Mouse (Mus musculus) left cerebral cortex, adult 8-10 months (tissue): ENCODE measurements around the gene Plcb1. TPM values are rescaled to one million over a fixed set of nuclear protein-coding genes. Genes with fewer than 3 reads are reported as not detected.

Experiments used
- DNase-seq, 2 experiments: peaks; one replicate each; pipeline ENCODE4 v3.0.0; 2022; ENCODE audit warnings: low spot score in 2 of 2
- total RNA-seq, 4 experiments: library from RNA; stranded (reverse); gene quantifications; 2 replicates each; pipeline ENCODE4 v1.2.4; 2022

Gene Plcb1
- total RNA-seq, 4 experiments from 2014 or later, result 164 to 194 (median 178) TPM

DNA sequence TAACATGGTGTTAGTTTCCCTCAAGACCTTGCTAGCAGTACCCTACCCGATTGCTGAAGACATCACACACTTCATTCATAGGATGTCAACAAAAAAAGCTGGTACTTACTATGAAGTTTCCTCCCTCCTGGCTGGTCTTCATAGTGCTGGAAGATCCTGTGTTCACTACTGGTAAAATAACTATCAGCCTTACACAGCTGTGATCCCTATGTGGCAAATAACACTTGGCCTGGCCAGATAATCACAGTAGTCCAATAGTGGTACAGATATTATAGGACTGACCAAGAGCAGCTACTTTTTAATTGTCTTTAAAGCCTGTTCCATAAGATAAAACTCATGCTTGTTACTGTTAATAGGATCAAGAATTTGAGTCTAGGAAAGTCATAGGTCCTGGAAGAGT, 52.3 kb downstream of the Plcb1 start:
- no peak for DNase-seq

GRCm38 (mm10) chr2:134838888-134839287, 53.0 kb downstream of the Plcb1 start:
- DNase-seq, result no peak

DNA sequence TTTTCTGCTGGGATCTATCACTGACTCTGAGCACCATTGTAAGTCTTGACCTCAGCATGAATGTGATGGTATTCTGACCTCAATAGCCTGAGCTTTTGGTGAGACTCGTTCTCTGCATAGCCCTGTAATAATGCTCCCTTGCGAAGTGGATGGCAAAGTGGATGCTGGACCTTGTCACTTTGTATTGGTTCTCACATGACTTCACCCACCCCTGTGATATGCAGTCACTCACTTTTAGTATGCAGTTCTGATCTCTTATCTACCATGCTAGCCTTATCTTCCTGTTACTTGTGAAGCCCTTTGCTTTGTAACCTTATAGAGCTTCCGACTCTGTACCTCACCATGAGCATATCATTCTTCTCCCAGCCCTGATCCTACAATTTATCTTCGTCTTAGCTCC, 57.0 kb downstream of the Plcb1 start:
- no peak for DNase-seq

GRCm38 (mm10) chr2:134844391-134845238, 58.7 kb downstream of the Plcb1 start:
- DNase-seq, result no peak

DNA sequence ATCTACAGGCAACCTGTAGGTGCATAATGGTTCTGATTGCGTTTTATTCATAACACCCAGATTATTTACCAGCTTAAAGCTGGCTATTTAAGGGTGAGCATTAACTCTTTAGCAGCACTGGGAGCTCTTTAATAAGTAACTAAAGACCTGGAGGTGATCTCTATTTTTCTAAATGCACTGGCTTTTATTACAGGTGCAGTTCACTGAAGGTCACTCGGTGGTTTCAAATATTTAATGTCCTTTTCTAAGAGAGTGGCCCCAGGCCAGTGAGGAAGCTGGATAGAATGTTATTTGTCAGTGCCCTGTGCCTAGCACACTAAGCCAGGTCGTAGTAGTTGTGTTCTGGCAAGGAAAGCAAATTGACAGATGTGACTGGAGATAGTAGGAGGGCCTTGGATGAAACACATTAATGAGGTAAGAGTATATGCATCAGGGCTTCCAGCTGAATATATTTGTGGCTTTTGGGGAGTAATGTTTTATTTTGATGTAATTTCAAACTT, 59.4 kb downstream of the Plcb1 start:
- DNase-seq, result no peak

- peak in 1 of 2 experiments; percentile 66 for DNase-seq
Measured at GRCm38 (mm10) chr2:134846555-134846954, 60.7 kb downstream of the Plcb1 start.

GRCm38 (mm10) chr2:134851189-134852171, 65.6 kb downstream of the Plcb1 start:
- no peak for DNase-seq

GRCm38 (mm10) chr2:134856239-134856638, 70.4 kb downstream of the Plcb1 start:
- no peak for DNase-seq

GRCm38 (mm10) chr2:134856691-134857090, 70.8 kb downstream of the Plcb1 start:
- no peak for DNase-seq

DNA sequence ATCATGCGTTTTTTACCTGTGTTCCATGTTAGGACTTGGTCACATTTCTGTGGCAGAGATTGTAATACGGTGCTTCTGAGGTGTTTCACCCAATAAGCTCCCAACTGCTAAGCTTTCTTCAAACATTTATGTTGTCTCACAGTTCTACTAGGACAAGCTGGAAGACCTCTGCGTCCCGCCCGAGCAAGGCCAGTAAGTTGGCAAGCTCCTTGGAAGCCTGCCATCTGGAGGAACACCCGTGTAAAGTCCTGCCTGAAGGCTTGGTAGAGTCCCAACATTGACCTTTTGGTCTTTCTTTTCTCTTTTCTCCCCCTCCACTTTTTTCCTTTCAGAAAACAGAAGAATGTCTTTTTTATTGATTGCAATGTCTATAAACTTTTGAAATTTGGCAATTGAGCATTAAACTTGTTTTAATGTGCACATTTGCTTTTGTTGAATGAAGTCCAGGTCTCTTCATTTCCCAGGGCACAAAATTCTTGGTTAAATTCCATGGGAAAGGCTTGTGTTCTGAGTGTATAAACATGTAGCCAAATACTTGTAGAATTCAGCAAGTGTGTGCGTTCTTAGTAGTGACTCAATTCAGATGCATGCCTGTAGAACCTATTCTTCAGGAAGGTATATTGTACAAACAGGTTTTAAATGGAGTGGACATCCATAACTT, 79.2 kb downstream of the Plcb1 start:
- no peak for DNase-seq

GRCm38 (mm10) chr2:134867381-134867780, 81.5 kb downstream of the Plcb1 start:
- no peak for DNase-seq

DNA sequence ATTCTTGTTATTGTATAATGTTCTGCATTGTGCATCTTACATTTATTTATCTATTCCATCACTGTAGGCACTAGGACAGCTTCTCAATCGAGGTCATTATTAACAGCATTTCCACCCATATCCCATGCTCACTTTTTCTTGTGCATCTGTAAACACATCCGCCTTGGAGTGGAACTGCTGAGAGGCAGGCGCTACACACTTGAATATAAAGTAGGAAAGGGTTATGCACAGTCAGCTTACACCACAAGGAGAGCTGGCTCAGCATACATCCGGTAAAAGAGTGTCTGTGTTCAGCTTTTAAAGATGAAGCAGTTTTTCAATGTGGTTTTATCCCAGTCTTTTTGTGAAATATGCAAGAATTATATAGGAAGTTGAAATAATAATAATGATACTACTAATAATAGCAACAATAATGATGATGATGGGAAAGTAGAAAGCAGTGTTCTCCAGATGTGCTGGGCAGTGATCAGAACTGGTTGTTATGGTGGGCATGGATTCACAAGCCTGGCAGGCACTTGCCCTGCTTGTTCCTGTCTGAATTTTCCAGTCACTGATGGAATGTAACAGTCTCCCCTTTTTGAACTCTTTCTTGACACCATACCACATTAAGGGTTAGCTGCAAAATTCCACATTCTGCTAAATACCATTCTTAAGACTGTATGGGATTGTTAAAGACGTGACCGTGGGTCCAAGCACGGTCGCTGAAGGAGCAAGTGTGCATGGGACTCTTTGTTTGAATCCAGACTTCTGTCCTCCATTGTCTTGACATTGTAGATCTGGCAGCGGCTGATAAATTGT, 86.0 kb downstream of the Plcb1 start:
- no peak for DNase-seq

DNA sequence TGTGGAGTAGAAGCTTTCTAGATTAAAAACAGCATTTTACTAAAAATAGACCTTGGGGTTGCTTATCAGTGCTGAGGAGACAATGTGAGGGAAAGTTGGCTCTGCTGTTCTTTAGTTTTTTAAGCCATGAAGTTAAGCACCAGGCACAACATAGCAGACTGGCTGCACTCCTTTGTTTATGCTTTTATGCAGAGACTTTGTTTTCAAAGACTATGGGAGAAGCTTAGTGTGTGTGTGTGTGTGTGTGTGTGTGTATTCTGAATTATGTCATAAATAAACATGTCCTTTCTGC, 86.6 kb downstream of the Plcb1 start:
- no peak for DNase-seq

DNA sequence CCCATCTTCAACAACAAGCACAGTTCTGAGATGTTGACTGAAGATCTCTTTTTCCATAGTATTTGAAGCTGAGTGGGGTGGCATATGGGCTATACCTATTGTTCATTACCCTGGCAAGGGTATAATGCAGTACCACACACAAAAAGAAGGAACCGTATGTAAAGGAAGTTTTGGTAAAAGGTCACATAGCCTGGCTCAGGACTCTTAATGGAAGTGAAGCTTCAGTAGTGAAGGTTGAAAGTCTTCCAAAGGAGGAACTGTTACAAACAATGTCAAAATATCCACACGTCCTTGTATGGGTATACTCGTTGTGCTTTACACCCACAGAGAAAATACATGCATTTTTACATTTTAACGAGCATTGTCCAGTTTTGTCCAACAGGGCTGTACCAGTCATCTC, 91.3 kb downstream of the Plcb1 start:
- no peak for DNase-seq

GRCm38 (mm10) chr2:134891207-134891606, 105.3 kb downstream of the Plcb1 start:
- DNase-seq, result no peak

GRCm38 (mm10) chr2:134894776-134895175, 108.9 kb downstream of the Plcb1 start:
- no peak for DNase-seq

DNA sequence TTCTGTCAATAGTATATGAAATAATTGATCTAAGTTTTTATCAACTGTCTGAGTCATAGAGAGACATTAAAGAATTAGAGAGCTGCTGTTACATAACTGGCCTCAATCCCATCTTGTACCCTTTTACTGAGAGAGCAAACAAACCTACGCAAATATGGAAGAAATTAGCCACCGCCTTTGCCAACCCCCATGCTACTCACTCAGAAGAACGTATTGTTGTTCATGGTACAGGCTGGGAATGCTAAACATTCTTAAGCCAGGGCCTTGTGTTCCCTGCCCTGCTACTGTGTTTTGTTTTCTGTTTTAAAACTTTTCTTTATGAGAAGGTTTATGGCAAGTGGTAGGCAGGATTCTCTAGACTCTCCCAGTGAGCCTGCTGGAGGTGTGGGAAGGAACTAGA, 110.3 kb downstream of the Plcb1 start:
- DNase-seq, result no peak

- DNase-seq, result peak in 1 of 2 experiments; percentile 54
Measured at GRCm38 (mm10) chr2:134897083-134897482, 111.2 kb downstream of the Plcb1 start.

GRCm38 (mm10) chr2:134901521-134901920, 115.7 kb downstream of the Plcb1 start:
- no peak for DNase-seq

GRCm38 (mm10) chr2:134910882-134911281, 125.0 kb downstream of the Plcb1 start:
- peak in 1 of 2 experiments; percentile 65 for DNase-seq

DNA sequence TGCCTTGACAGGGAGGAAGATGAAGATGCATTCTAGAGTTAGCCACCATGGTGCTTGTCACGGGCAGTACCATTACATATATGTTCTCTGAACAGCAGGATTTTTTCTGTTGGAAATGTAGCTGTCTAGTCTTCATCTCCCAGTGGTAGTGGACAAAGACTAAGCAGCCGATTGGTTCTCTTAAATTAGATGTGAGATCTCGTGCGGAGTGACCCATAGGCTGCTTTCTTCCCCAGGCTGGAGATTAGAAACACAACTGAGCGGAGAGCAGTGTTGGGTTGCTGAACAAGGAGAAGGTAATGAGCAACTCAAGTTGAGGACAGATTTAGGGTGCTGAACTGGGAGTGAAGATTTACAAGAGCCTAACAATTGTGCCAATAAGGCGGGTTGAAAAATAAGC, 125.5 kb downstream of the Plcb1 start:
- no peak for DNase-seq
